Mouse (Mus musculus): Measurements from ENCODE around the gene Rnpepl1. TPM values are rescaled to one million over a fixed set of nuclear protein-coding genes. Genes with fewer than 3 reads are reported as not detected.

The Rnpepl1 gene
- polyA plus RNA-seq, 1 experiment from 2014 or later = 14.3 TPM

DNA sequence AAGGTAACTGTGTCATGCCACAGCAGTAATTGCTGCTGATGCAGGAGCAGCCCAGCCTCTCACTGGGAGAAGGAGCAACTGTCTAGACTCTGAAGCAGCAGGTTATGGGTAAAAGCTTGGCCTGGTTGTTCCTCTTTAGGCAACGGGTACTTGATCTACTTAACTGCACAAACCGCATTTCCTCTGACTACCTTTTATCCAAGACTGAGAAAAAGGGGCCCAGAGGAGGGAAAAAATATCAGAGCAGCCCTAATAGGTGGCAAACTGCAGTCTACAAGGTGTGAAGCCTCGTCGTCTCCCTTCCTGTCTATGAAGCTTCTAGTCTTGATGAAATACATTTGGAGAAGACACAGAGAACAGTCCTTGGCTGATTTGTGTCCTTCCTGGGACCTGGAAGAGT is 23.0 kb downstream of the Rnpepl1 start:
- 77% methylated on average over 4 of the region's 4 CpGs for WGBS
- H3K27ac ChIP-seq (ENCODE audit: low read length) = peak overlapping the region; percentile 99
- H3K4me3 ChIP-seq (ENCODE audit: low read length) = peak overlapping the region; percentile 84
- H3K4me1 ChIP-seq (ENCODE audit: control insufficient read depth, insufficient read depth, low read length) = peaks cover 28% of the 10 kb centered on the region
- peak overlapping the region; percentile 73 for H3K9ac ChIP-seq (ENCODE audit: low read depth, low read length)
- H3K9me3 ChIP-seq (ENCODE audit: control insufficient read depth, low read length) = no peaks in the 10 kb centered on the region
- no peaks in the 10 kb centered on the region for H3K36me3 ChIP-seq (ENCODE audit: control insufficient read depth, insufficient read depth, low read length)
- no peak for ATAC-seq
- H3K27me3 ChIP-seq (replicated peaks; ENCODE audit: control insufficient read depth, insufficient read depth, low read length) = no peaks in the 10 kb centered on the region
- peak overlapping the region; percentile 89 for H3K4me2 ChIP-seq (ENCODE audit: low read depth, low read length)

GRCm38 (mm10) chr1:92934182-92934827 is 23.7 kb downstream of the Rnpepl1 start, which contains the start of gene Capn10:
Capn10 (plus strand) TSS chr1:92934376.
- Histone ChIP-seq H3K9me3 (ENCODE audit: control insufficient read depth, low read length) (no peaks in the 10 kb centered on the region), H3K27me3 (replicated peaks; ENCODE audit: control insufficient read depth, insufficient read depth, low read length) (no peaks in the 10 kb centered on the region), H3K4me3 (ENCODE audit: low read length) (peak within 1 kb of the TSS; percentile 84), H3K4me2 (ENCODE audit: low read depth, low read length) (peak within 1 kb of the TSS; percentile 89), H3K27ac (ENCODE audit: low read length) (peak within 1 kb of the TSS; percentile 99), H3K9ac (ENCODE audit: low read depth, low read length) (peak within 1 kb of the TSS; percentile 73), H3K4me1 (ENCODE audit: control insufficient read depth, insufficient read depth, low read length) (peaks cover 28% of the 10 kb centered on the region), H3K36me3 (ENCODE audit: control insufficient read depth, insufficient read depth, low read length) (no peaks in the 10 kb centered on the region)
- ATAC-seq = peak; percentile 98
- under 1% methylated on average over 45 of the region's 45 CpGs for WGBS

- Histone ChIP-seq H3K4me1 (ENCODE audit: control insufficient read depth, insufficient read depth, low read length) (peaks cover 28% of the 10 kb centered on the region), H3K4me2 (ENCODE audit: low read depth, low read length) (peak overlapping the region; percentile 89), H3K9ac (ENCODE audit: low read depth, low read length) (peak overlapping the region; percentile 73), H3K27ac (ENCODE audit: low read length) (peak overlapping the region; percentile 99), H3K9me3 (ENCODE audit: control insufficient read depth, low read length) (no peaks in the 10 kb centered on the region), H3K36me3 (ENCODE audit: control insufficient read depth, insufficient read depth, low read length) (0 out of 2 replicates have a peak, but pooled peaks cover 4% of the 10 kb centered on the region), H3K27me3 (replicated peaks; ENCODE audit: control insufficient read depth, insufficient read depth, low read length) (no peaks in the 10 kb centered on the region), H3K4me3 (ENCODE audit: low read length) (peak overlapping the region; percentile 84)
- ATAC-seq = no peak
- WGBS = 20% methylated on average over 10 of the region's 10 CpGs
Measured at GRCm38 (mm10) chr1:92935054-92935962, 24.7 kb downstream of the Rnpepl1 start.

DNA sequence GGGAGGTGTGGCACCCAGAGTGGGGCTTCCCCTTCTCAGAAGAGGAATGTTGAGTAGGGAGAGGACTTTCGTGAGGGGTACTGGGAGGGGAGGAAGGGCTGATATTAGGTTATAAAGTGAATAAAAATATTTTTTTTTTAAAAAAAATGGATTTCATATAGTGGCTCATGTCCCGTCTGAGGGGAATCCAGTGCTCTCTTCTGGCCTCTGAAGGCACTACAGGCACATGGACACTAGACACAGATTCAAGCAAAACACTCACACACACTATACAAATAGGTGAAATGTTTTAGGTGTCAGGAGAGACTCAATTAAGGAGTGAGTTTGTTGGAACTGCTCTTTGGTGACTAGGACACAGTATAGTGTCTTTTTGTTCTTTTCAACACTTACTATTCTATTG is 25.4 kb downstream of the Rnpepl1 start:
- Histone ChIP-seq H3K4me2 (ENCODE audit: low read depth, low read length) (peak overlapping the region; percentile 89), H3K27me3 (replicated peaks; ENCODE audit: control insufficient read depth, insufficient read depth, low read length) (no peaks in the 10 kb centered on the region), H3K9ac (ENCODE audit: low read depth, low read length) (peak overlapping the region; percentile 73; the same call in 1 of the 2 replicates), H3K27ac (ENCODE audit: low read length) (peak overlapping the region; percentile 42; the same call in 1 of the 2 replicates), H3K36me3 (ENCODE audit: control insufficient read depth, insufficient read depth, low read length) (peaks cover 7% of the 10 kb centered on the region; the same call in 1 of the 2 replicates), H3K9me3 (ENCODE audit: control insufficient read depth, low read length) (no peaks in the 10 kb centered on the region), H3K4me3 (ENCODE audit: low read length) (peak overlapping the region; percentile 84), H3K4me1 (ENCODE audit: control insufficient read depth, insufficient read depth, low read length) (peaks cover 28% of the 10 kb centered on the region)
- WGBS = 39% methylated on average over 2 of the region's 2 CpGs
- no peak for ATAC-seq

DNA sequence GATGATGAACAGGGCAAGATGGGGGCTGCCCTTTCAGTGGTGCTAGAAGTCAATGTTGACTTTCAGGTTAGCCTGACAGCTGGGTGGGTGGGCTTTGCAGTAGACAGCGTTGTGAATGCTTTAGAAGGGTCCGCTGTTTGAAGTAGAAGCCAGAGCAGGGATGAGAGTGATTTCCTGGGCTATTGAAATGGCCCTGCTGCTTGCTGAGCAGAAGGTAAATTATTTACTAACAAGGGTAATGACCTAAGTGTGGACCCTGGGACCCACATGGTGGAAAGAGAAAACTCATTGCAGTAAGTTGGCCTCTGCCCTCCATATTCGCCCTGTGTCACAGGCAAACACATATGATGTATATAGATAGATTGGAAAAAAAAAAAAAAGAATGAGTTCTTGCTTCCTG is 25.9 kb downstream of the Rnpepl1 start:
- Histone ChIP-seq H3K4me1 (ENCODE audit: control insufficient read depth, insufficient read depth, low read length) (peaks cover 28% of the 10 kb centered on the region), H3K27ac (ENCODE audit: low read length) (peak overlapping the region; percentile 38; the same call in 1 of the 2 replicates), H3K36me3 (ENCODE audit: control insufficient read depth, insufficient read depth, low read length) (peaks cover 7% of the 10 kb centered on the region; the same call in 1 of the 2 replicates), H3K4me3 (ENCODE audit: low read length) (no peak overlapping the region), H3K9me3 (ENCODE audit: control insufficient read depth, low read length) (no peaks in the 10 kb centered on the region), H3K4me2 (ENCODE audit: low read depth, low read length) (peak overlapping the region; percentile 89; the same call in 1 of the 2 replicates), H3K27me3 (replicated peaks; ENCODE audit: control insufficient read depth, insufficient read depth, low read length) (no peaks in the 10 kb centered on the region), H3K9ac (ENCODE audit: low read depth, low read length) (peak overlapping the region; percentile 52)
- WGBS = 61% methylated on average over 3 of the region's 3 CpGs
- no peak for ATAC-seq

GRCm38 (mm10) chr1:92937797-92938196 is 27.2 kb downstream of the Rnpepl1 start:
- ATAC-seq = peak; percentile 18
- Histone ChIP-seq H3K4me2 (ENCODE audit: low read depth, low read length) (no peak overlapping the region; the same call in 1 of the 2 replicates), H3K4me3 (ENCODE audit: low read length) (no peak overlapping the region), H3K27ac (ENCODE audit: low read length) (peak overlapping the region; percentile 47; the same call in 1 of the 2 replicates), H3K9me3 (ENCODE audit: control insufficient read depth, low read length) (no peaks in the 10 kb centered on the region), H3K4me1 (ENCODE audit: control insufficient read depth, insufficient read depth, low read length) (peaks cover 28% of the 10 kb centered on the region), H3K9ac (ENCODE audit: low read depth, low read length) (no peak overlapping the region), H3K36me3 (ENCODE audit: control insufficient read depth, insufficient read depth, low read length) (peaks cover 10% of the 10 kb centered on the region; the same call in 1 of the 2 replicates), H3K27me3 (replicated peaks; ENCODE audit: control insufficient read depth, insufficient read depth, low read length) (no peaks in the 10 kb centered on the region)
- WGBS = 74% methylated on average over 3 of the region's 3 CpGs

GRCm38 (mm10) chr1:92939746-92940145 is 29.2 kb downstream of the Rnpepl1 start:
- Histone ChIP-seq H3K36me3 (ENCODE audit: control insufficient read depth, insufficient read depth, low read length) (peaks cover 14% of the 10 kb centered on the region; the same call in 1 of the 2 replicates), H3K27me3 (replicated peaks; ENCODE audit: control insufficient read depth, insufficient read depth, low read length) (no peaks in the 10 kb centered on the region), H3K4me3 (ENCODE audit: low read length) (no peak overlapping the region), H3K9ac (ENCODE audit: low read depth, low read length) (no peak overlapping the region), H3K27ac (ENCODE audit: low read length) (no peak overlapping the region), H3K4me1 (ENCODE audit: control insufficient read depth, insufficient read depth, low read length) (peaks cover 23% of the 10 kb centered on the region), H3K4me2 (ENCODE audit: low read depth, low read length) (no peak overlapping the region), H3K9me3 (ENCODE audit: control insufficient read depth, low read length) (no peaks in the 10 kb centered on the region)
- no peak for ATAC-seq
- 95% methylated on average over 4 of the region's 4 CpGs for WGBS

DNA sequence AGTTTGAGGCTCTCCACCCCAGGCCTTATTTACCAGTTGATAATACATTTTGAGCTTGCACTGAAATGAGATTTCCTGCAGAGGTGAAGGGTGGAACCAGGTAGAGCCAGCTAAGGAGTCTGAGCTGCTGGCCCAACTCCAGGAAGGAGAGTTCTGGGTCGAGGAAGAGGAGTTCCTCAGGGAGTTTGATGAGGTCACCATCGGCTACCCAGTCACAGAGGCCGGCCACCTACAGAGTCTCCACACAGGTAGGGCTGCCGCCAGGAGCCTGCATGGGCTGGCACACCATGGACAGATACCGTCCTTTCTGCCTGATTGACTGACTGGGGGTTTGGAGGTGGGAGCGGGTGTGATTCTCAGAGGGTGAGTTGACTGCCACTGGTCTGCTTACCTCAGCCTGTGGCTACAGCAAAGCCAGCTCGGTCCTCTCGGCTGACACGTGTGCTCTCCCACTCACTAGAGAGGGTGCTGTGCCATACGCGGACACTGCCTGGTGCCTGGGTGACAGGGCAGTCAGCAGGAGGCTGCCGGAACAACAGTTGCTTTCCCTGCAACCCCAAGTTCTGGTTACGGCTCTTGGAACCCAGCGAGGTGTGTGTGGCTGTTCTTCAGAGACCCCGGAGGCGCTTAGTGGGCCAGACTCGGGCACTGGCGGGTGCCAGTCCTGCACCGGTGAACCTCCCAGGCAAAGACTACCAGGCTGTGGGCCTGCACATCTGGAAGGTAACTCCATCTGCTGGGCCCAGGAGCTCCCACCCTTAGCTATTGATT is 32.8 kb downstream of the Rnpepl1 start:
- H3K9me3 ChIP-seq (ENCODE audit: control insufficient read depth, low read length) = no peaks in the 10 kb centered on the region
- no peak overlapping the region for H3K4me3 ChIP-seq (ENCODE audit: low read length)
- no peak for ATAC-seq
- no peak overlapping the region for H3K4me2 ChIP-seq (ENCODE audit: low read depth, low read length)
- peaks cover 19% of the 10 kb centered on the region for H3K36me3 ChIP-seq (ENCODE audit: control insufficient read depth, insufficient read depth, low read length)
- WGBS = 93% methylated on average over 19 of the region's 19 CpGs
- H3K4me1 ChIP-seq (ENCODE audit: control insufficient read depth, insufficient read depth, low read length) = peaks cover 8% of the 10 kb centered on the region; the same call in 1 of the 2 replicates
- no peaks in the 10 kb centered on the region for H3K27me3 ChIP-seq (replicated peaks; ENCODE audit: control insufficient read depth, insufficient read depth, low read length)
- H3K27ac ChIP-seq (ENCODE audit: low read length) = no peak overlapping the region
- H3K9ac ChIP-seq (ENCODE audit: low read depth, low read length) = no peak overlapping the region
